Mouse (Mus musculus): ENCODE measurements around the gene Olfr510. TPM values are rescaled to one million over a fixed set of nuclear protein-coding genes. Genes with fewer than 3 reads are reported as not detected.

Olfr510 gene
- polyA plus RNA-seq, 2 experiments: not detected

GRCm38 (mm10) chr7:108671058-108671457, 4.8 kb downstream of the Olfr510 start:
- Histone ChIP-seq H3K9ac (ENCODE audit: low read depth, low read length, severe bottlenecking) (no peak overlapping the region), H3K4me1 (ENCODE audit: control insufficient read depth, insufficient read depth, low read length) (no peaks in the 10 kb centered on the region), H3K9me3 (ENCODE audit: control insufficient read depth, low read length) (no peaks in the 10 kb centered on the region), H3K4me2 (replicated peaks; ENCODE audit: low read depth, low read length, severe bottlenecking) (no peak overlapping the region), H3K27me3 (ENCODE audit: control insufficient read depth, insufficient read depth, low read length) (no peaks in the 10 kb centered on the region), H3K27ac (replicated peaks; ENCODE audit: low read depth, low read length) (no peak overlapping the region), H3K36me3 (ENCODE audit: control insufficient read depth, insufficient read depth, low read length) (no peaks in the 10 kb centered on the region), H3K4me3 (replicated peaks; ENCODE audit: low read length) (no peak overlapping the region)
- DNase-seq (ENCODE audit: low spot score) (no peak), ATAC-seq (ENCODE audit: low FRiP score, low read depth) (no peak)
- 60% methylated on average over 1 of the region's 1 CpGs for WGBS
- no peak for TF ChIP-seq POLR2A (IDR thresholded peaks at IDR 0.05; ENCODE audit: borderline replicate concordance, extremely low read depth, insufficient read depth, insufficient read length)

- H3K4me1 ChIP-seq (ENCODE audit: control insufficient read depth, insufficient read depth, low read length): no peaks in the 10 kb centered on the region
- no peak overlapping the region for H3K27ac ChIP-seq (replicated peaks; ENCODE audit: low read depth, low read length)
- DNase-seq (ENCODE audit: low spot score) (no peak), ATAC-seq (ENCODE audit: low FRiP score, low read depth) (no peak)
- no peak overlapping the region for H3K9ac ChIP-seq (ENCODE audit: low read depth, low read length, severe bottlenecking)
- 86% methylated on average over 4 of the region's 4 CpGs for WGBS
- H3K9me3 ChIP-seq (ENCODE audit: control insufficient read depth, low read length): no peaks in the 10 kb centered on the region
- H3K4me2 ChIP-seq (replicated peaks; ENCODE audit: low read depth, low read length, severe bottlenecking): no peak overlapping the region
- no peak for TF ChIP-seq POLR2A (IDR thresholded peaks at IDR 0.05; ENCODE audit: borderline replicate concordance, extremely low read depth, insufficient read depth, insufficient read length)
- no peak overlapping the region for H3K4me3 ChIP-seq (replicated peaks; ENCODE audit: low read length)
- no peaks in the 10 kb centered on the region for H3K36me3 ChIP-seq (ENCODE audit: control insufficient read depth, insufficient read depth, low read length)
- H3K27me3 ChIP-seq (ENCODE audit: control insufficient read depth, insufficient read depth, low read length): no peaks in the 10 kb centered on the region
These were observed 12.7 kb downstream of the Olfr510 start for GRCm38 (mm10) chr7:108678886-108679285.

- no peak for TF ChIP-seq POLR2A (IDR thresholded peaks at IDR 0.05; ENCODE audit: borderline replicate concordance, extremely low read depth, insufficient read depth, insufficient read length)
- Histone ChIP-seq H3K9me3 (ENCODE audit: control insufficient read depth, low read length) (no peaks in the 10 kb centered on the region), H3K27me3 (ENCODE audit: control insufficient read depth, insufficient read depth, low read length) (no peaks in the 10 kb centered on the region), H3K4me2 (replicated peaks; ENCODE audit: low read depth, low read length, severe bottlenecking) (no peak within 1 kb of the TSS), H3K36me3 (ENCODE audit: control insufficient read depth, insufficient read depth, low read length) (no peaks in the 10 kb centered on the region), H3K4me3 (replicated peaks; ENCODE audit: low read length) (no peak within 1 kb of the TSS), H3K27ac (replicated peaks; ENCODE audit: low read depth, low read length) (no peak within 1 kb of the TSS), H3K4me1 (ENCODE audit: control insufficient read depth, insufficient read depth, low read length) (no peaks in the 10 kb centered on the region), H3K9ac (ENCODE audit: low read depth, low read length, severe bottlenecking) (no peak within 1 kb of the TSS)
- ATAC-seq (ENCODE audit: low FRiP score, low read depth) (no peak), DNase-seq (ENCODE audit: low spot score) (no peak)
These were observed 46.8 kb downstream of the Olfr510 start, which contains the start of gene Olfr512 for GRCm38 (mm10) chr7:108713020-108713419. Gene Olfr512, plus strand, starts transcription at chr7:108713320.

Other genes starting within 250 kb of the Olfr510 start
- gene Olfr497, start 246.0 kb upstream of the Olfr510 start, polyA plus RNA-seq (2012; rRNA removed): not detected in 2 replicates
- not detected in 2 replicates for gene Olfr497, start 246.0 kb upstream of the Olfr510 start, polyA plus RNA-seq (2014; fragmentation: Nextera tagmentation; extraction: Ambion mirVana)
- gene Olfr498, start 201.1 kb upstream of the Olfr510 start, polyA plus RNA-seq (2012; rRNA removed): not detected in 2 replicates
- gene Olfr498, start 201.1 kb upstream of the Olfr510 start, polyA plus RNA-seq (2014; fragmentation: Nextera tagmentation; extraction: Ambion mirVana): not detected in 2 replicates
- not detected in 2 replicates for gene Olfr502, start 141.4 kb upstream of the Olfr510 start, polyA plus RNA-seq (2012; rRNA removed)
- not detected in 2 replicates for gene Olfr502, start 141.4 kb upstream of the Olfr510 start, polyA plus RNA-seq (2014; fragmentation: Nextera tagmentation; extraction: Ambion mirVana)
- gene Olfr503, start 121.9 kb upstream of the Olfr510 start, polyA plus RNA-seq (2012; rRNA removed): not detected in 2 replicates
- not detected in 2 replicates for gene Olfr503, start 121.9 kb upstream of the Olfr510 start, polyA plus RNA-seq (2014; fragmentation: Nextera tagmentation; extraction: Ambion mirVana)
- gene Olfr504, start 100.6 kb upstream of the Olfr510 start, polyA plus RNA-seq (2012; rRNA removed): not detected in 2 replicates
- gene Olfr504, start 100.6 kb upstream of the Olfr510 start, polyA plus RNA-seq (2014; fragmentation: Nextera tagmentation; extraction: Ambion mirVana): not detected in 2 replicates
- not detected in 2 replicates for gene Olfr506, start 55.6 kb upstream of the Olfr510 start, polyA plus RNA-seq (2012; rRNA removed)
- gene Olfr506, start 55.6 kb upstream of the Olfr510 start, polyA plus RNA-seq (2014; fragmentation: Nextera tagmentation; extraction: Ambion mirVana): not detected in 2 replicates
- not detected in 2 replicates for gene Olfr507, start 44.6 kb upstream of the Olfr510 start, polyA plus RNA-seq (2012; rRNA removed)
- gene Olfr507, start 44.6 kb upstream of the Olfr510 start, polyA plus RNA-seq (2014; fragmentation: Nextera tagmentation; extraction: Ambion mirVana): not detected in 2 replicates
- not detected in 2 replicates for gene Olfr508, start 36.4 kb upstream of the Olfr510 start, polyA plus RNA-seq (2012; rRNA removed)
- gene Olfr508, start 36.4 kb upstream of the Olfr510 start, polyA plus RNA-seq (2014; fragmentation: Nextera tagmentation; extraction: Ambion mirVana): not detected in 2 replicates
- not detected in 2 replicates for gene Olfr509, start 14.5 kb upstream of the Olfr510 start, polyA plus RNA-seq (2012; rRNA removed)
- not detected in 2 replicates for gene Olfr509, start 14.5 kb upstream of the Olfr510 start, polyA plus RNA-seq (2014; fragmentation: Nextera tagmentation; extraction: Ambion mirVana)
- not detected in 2 replicates for gene Olfr512, start 46.9 kb downstream of the Olfr510 start, polyA plus RNA-seq (2012; rRNA removed)
- not detected in 2 replicates for gene Olfr512, start 46.9 kb downstream of the Olfr510 start, polyA plus RNA-seq (2014; fragmentation: Nextera tagmentation; extraction: Ambion mirVana)
- not detected in 2 replicates for gene Olfr513, start 84.6 kb downstream of the Olfr510 start, polyA plus RNA-seq (2012; rRNA removed)
- gene Olfr513, start 84.6 kb downstream of the Olfr510 start, polyA plus RNA-seq (2014; fragmentation: Nextera tagmentation; extraction: Ambion mirVana): not detected in 2 replicates
- not detected in 2 replicates for gene Olfr514, start 159.6 kb downstream of the Olfr510 start, polyA plus RNA-seq (2012; rRNA removed)
- not detected in 2 replicates for gene Olfr514, start 159.6 kb downstream of the Olfr510 start, polyA plus RNA-seq (2014; fragmentation: Nextera tagmentation; extraction: Ambion mirVana)
- not detected in 2 replicates for gene Olfr516, start 184.1 kb downstream of the Olfr510 start, polyA plus RNA-seq (2012; rRNA removed)
- not detected in 2 replicates for gene Olfr516, start 184.1 kb downstream of the Olfr510 start, polyA plus RNA-seq (2014; fragmentation: Nextera tagmentation; extraction: Ambion mirVana)
- not detected in 2 replicates for gene Olfr517, start 206.0 kb downstream of the Olfr510 start, polyA plus RNA-seq (2012; rRNA removed)
- gene Olfr517, start 206.0 kb downstream of the Olfr510 start, polyA plus RNA-seq (2014; fragmentation: Nextera tagmentation; extraction: Ambion mirVana): not detected in 2 replicates
- not detected in 2 replicates for gene Olfr518, start 218.6 kb downstream of the Olfr510 start, polyA plus RNA-seq (2012; rRNA removed)
- gene Olfr518, start 218.6 kb downstream of the Olfr510 start, polyA plus RNA-seq (2014; fragmentation: Nextera tagmentation; extraction: Ambion mirVana): not detected in 2 replicates
- not detected in 2 replicates for gene Olfr519, start 228.0 kb downstream of the Olfr510 start, polyA plus RNA-seq (2012; rRNA removed)
- gene Olfr519, start 228.0 kb downstream of the Olfr510 start, polyA plus RNA-seq (2014; fragmentation: Nextera tagmentation; extraction: Ambion mirVana): not detected in 2 replicates

All from limb, embryonic 14.5 days (tissue).